Mouse (Mus musculus) T-helper 1 cell (primary cell): ENCODE measurements around the gene Apod.

Source experiments
- in situ Hi-C: fragments of 300-600 bp; cut with MboI, MseI; formaldehyde crosslinking; loops from one replicate; pipeline ENCODE4 v1.15.1; 2025; ENCODE audit warnings: high pct_unique_total_duplicates

Apod gene

GRCm38 (mm10) chr16:31281981-31282380 is 32.6 kb downstream of the Apod start:
- in situ Hi-C loops: no loop called here

- in situ Hi-C loops: no loop called here
These were observed 34.4 kb downstream of the Apod start for GRCm38 (mm10) chr16:31280176-31280575.

- in situ Hi-C loops: no loop called here
These were observed 36.0 kb downstream of the Apod start for GRCm38 (mm10) chr16:31278581-31278980.

- in situ Hi-C loops: no loop called here
These were observed 36.5 kb downstream of the Apod start for GRCm38 (mm10) chr16:31278081-31278480.

- in situ Hi-C loops: no loop called here
These were observed 37.6 kb downstream of the Apod start for GRCm38 (mm10) chr16:31276962-31277361.

GRCm38 (mm10) chr16:31276539-31276938 is 38.1 kb downstream of the Apod start:
- in situ Hi-C loops: no loop called here

GRCm38 (mm10) chr16:31274674-31275460 is 39.7 kb downstream of the Apod start, which contains the start of gene Ppp1r2:
Ppp1r2 (minus strand) TSS chr16:31275277.
- in situ Hi-C loops: no loop called here

- in situ Hi-C loops: no loop called here
These were observed 40.5 kb downstream of the Apod start for GRCm38 (mm10) chr16:31274084-31274483.

- in situ Hi-C loops: no loop called here
These were observed 47.9 kb downstream of the Apod start for GRCm38 (mm10) chr16:31266692-31267091.

GRCm38 (mm10) chr16:31256151-31256550 is 58.5 kb downstream of the Apod start:
- in situ Hi-C loops: no loop called here

- in situ Hi-C loops: no loop called here
These were observed 58.9 kb downstream of the Apod start for GRCm38 (mm10) chr16:31255685-31256084.

- in situ Hi-C loops: no loop called here
These were observed 65.2 kb downstream of the Apod start for GRCm38 (mm10) chr16:31249401-31249800.

- in situ Hi-C loops: no loop called here
These were observed 65.9 kb downstream of the Apod start for GRCm38 (mm10) chr16:31248717-31249116.

GRCm38 (mm10) chr16:31247442-31247841 is 67.2 kb downstream of the Apod start:
- in situ Hi-C loops: no loop called here
